In the genomic region with DNA sequence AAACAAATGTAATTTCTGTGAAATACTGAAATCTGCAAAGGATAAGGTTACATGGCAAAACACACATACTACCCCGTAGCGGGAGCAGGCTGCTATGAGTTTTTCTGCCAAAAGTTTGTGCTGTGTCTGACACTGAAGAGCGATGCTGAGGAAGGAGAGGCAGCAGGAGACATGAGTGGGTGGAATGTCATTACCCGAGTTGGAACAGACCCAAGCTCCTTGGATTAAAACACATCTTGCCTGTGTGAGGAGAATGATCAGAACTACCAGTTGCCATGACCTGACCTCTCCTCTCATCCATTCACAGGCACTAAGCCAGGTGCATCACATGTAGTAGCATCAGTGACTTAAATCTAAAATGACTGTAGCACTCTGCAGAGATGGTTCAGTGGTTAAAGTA, we compare ENCODE assay signal across 16 mouse cellular contexts.
DNase-seq lines count a peak whose midpoint lies in the region; ATAC-seq lines count a peak whose summit lies in the region.
"Had no signal": no experiment of that assay in that cellular context is flagged by ENCODE, and none has a peak within 500 bp of the region (broad histone marks: within the 10 kb centered on the region; RNA-seq: fewer than 3 reads in every experiment).

No protein-coding gene starts in this region.

- 52% methylated on average over 4 of the region's 4 CpGs for WGBS in forebrain, embryonic 16.5 days
- 89% methylated on average over 4 of the region's 4 CpGs for WGBS in forebrain, embryonic 12.5 days

- 0 out of 2 replicates have a peak, but pooled peaks cover 2% of the 10 kb centered on the region for H3K4me1 ChIP-seq in forebrain, embryonic 16.5 days (replicated peaks; ENCODE audit: control insufficient read depth, insufficient read depth, low read length)
- no peaks in the 10 kb centered on the region for H3K4me1 ChIP-seq in forebrain, embryonic 12.5 days
- H3K4me1 ChIP-seq: embryonic facial prominence, embryonic 12.5 days; hindbrain, embryonic 12.5 days had no signal

- DNase-seq in left cerebral cortex, postnatal 14 days (ENCODE audit: low spot score in 2 of 2), result peak; percentile 32 to 76
- no peak for DNase-seq in left cerebral cortex, postnatal 36 days (ENCODE audit: low spot score in 2 of 2)
- peak; percentile 83 for DNase-seq in cerebellum, adult 11-12 months
- peak; percentile 79 for DNase-seq in cerebellum, postnatal 25 days
- DNase-seq in neural tube, embryonic 10.5 days (ENCODE audit: extremely low spot score, low spot score), result no peak
- DNase-seq in embryo, embryonic 10.5 days (ENCODE audit: low spot score), result no peak
- DNase-seq: lung, adult 2 months; lung, postnatal 36 days; spleen, adult 18-20 months; thymus, adult 18-20 months had no signal

- no peak overlapping the region for H3K4me3 ChIP-seq in forebrain, embryonic 16.5 days (replicated peaks; ENCODE audit: low read length)
- H3K4me3 ChIP-seq in forebrain, embryonic 12.5 days (replicated peaks), result no peak overlapping the region
- H3K4me3 ChIP-seq: embryonic facial prominence, embryonic 12.5 days; hindbrain, embryonic 12.5 days had no signal

- H3K9me3 ChIP-seq in forebrain, embryonic 16.5 days (ENCODE audit: control insufficient read depth, low read length), result no peaks in the 10 kb centered on the region
- H3K9me3 ChIP-seq in forebrain, embryonic 12.5 days, result no peaks in the 10 kb centered on the region
- H3K9me3 ChIP-seq: embryonic facial prominence, embryonic 12.5 days; hindbrain, embryonic 12.5 days had no signal

- H3K4me2 ChIP-seq in forebrain, embryonic 16.5 days (ENCODE audit: low read length), result no peak overlapping the region
- no peak overlapping the region for H3K4me2 ChIP-seq in forebrain, embryonic 12.5 days
- H3K4me2 ChIP-seq: embryonic facial prominence, embryonic 12.5 days; hindbrain, embryonic 12.5 days had no signal

- intact Hi-C loops in left cerebral cortex, postnatal 14 days (cut with DNase I), result no loop called here
- intact Hi-C loops in left cerebral cortex, postnatal 36 days (cut with DNase I), result no loop called here

- peak; percentile 54; the same call in 1 of the 2 replicates for ATAC-seq in forebrain, embryonic 16.5 days
- no peak for ATAC-seq in forebrain, embryonic 12.5 days (ENCODE audit: low FRiP score)
- ATAC-seq: intestine, embryonic 16.5 days had no signal

- no peaks in the 10 kb centered on the region for H3K27me3 ChIP-seq in forebrain, embryonic 16.5 days (replicated peaks; ENCODE audit: control insufficient read depth, insufficient read depth, low read length)
- no peaks in the 10 kb centered on the region for H3K27me3 ChIP-seq in forebrain, embryonic 12.5 days
- H3K27me3 ChIP-seq: CH12.LX; embryonic facial prominence, embryonic 12.5 days; hindbrain, embryonic 12.5 days had no signal

- H3K27ac ChIP-seq in forebrain, embryonic 16.5 days (ENCODE audit: low read length), result no peak overlapping the region
- no peak overlapping the region for H3K27ac ChIP-seq in forebrain, embryonic 12.5 days
- H3K27ac ChIP-seq: embryonic facial prominence, embryonic 12.5 days; hindbrain, embryonic 12.5 days had no signal

- H3K36me3 ChIP-seq in forebrain, embryonic 16.5 days (ENCODE audit: control insufficient read depth, insufficient read depth), result no peaks in the 10 kb centered on the region
- H3K36me3 ChIP-seq in forebrain, embryonic 12.5 days (replicated peaks), result no peaks in the 10 kb centered on the region
- H3K36me3 ChIP-seq: embryonic facial prominence, embryonic 12.5 days; hindbrain, embryonic 12.5 days had no signal

- no peak overlapping the region for H3K9ac ChIP-seq in forebrain, embryonic 16.5 days (replicated peaks; ENCODE audit: low read depth, low read length)
- no peak overlapping the region for H3K9ac ChIP-seq in forebrain, embryonic 12.5 days
- H3K9ac ChIP-seq: embryonic facial prominence, embryonic 12.5 days; hindbrain, embryonic 12.5 days had no signal

Comparison
In these comparisons a context has a peak if more than half of its experiments do, and no peak if none do; other contexts are left out.
1. DNase-seq: peak in left cerebral cortex, postnatal 14 days (2 of 2), cerebellum, adult 11-12 months (single experiment) and cerebellum, postnatal 25 days (2 of 2); none in left cerebral cortex, postnatal 36 days (0 of 2), neural tube, embryonic 10.5 days (single experiment) and embryo, embryonic 10.5 days (single experiment).